Mouse (Mus musculus) liver, adult 2 months (tissue): ENCODE data around the gene Olfr220. TPM values are rescaled to one million over a fixed set of nuclear protein-coding genes. Genes with fewer than 3 reads are reported as not detected.

Experiments
- DNase-seq: peaks from one replicate; pipeline ENCODE4 v3.0.0-alpha.2; 2011; ENCODE audit warnings: low read depth, low spot score; ENCODE audit errors: extremely low read depth
- H3K27ac ChIP-seq: fragments of 200-500 bp; replicated peaks from 2 replicates; pipeline ENCODE4 v1.5.1; 2012; ENCODE audit warnings: low read depth, mild to moderate bottlenecking, control low read depth, inconsistent platforms, low read length; ENCODE audit not compliant: insufficient read depth
- H3K27me3 ChIP-seq: fragments of 200-500 bp; 2 replicates; pipeline ENCODE4 v1.6.1; 2012; ENCODE audit warnings: mild to moderate bottlenecking, moderate library complexity, low read length, inconsistent platforms; ENCODE audit not compliant: control insufficient read depth, insufficient read depth
- H3K36me3 ChIP-seq: fragments of 200-500 bp; 2 replicates; pipeline ENCODE4 v1.6.1; 2012; ENCODE audit warnings: low read length, inconsistent platforms; ENCODE audit not compliant: control insufficient read depth, insufficient read depth
- H3K4me1 ChIP-seq: fragments of 200-500 bp; 2 replicates; pipeline ENCODE4 v1.6.1; 2011; ENCODE audit warnings: low read length; ENCODE audit not compliant: control insufficient read depth, insufficient read depth
- H3K4me3 ChIP-seq: fragments of 200-500 bp; 2 replicates; pipeline ENCODE4 v1.5.1; 2011; ENCODE audit warnings: low read depth, mild to moderate bottlenecking, control low read depth, low read length, moderate library complexity; ENCODE audit not compliant: insufficient read depth
- H3K79me2 ChIP-seq: fragments of 200-500 bp; 2 replicates; pipeline ENCODE4 v1.6.1; 2012; ENCODE audit warnings: inconsistent platforms, mild to moderate bottlenecking, low read length, moderate library complexity; ENCODE audit not compliant: control insufficient read depth, insufficient read depth
- H3K9ac ChIP-seq: fragments of 200-500 bp; 2 replicates; pipeline ENCODE4 v1.6.1; 2012; ENCODE audit warnings: low read depth, mild to moderate bottlenecking, control low read depth, inconsistent platforms, low read length
- CTCF ChIP-seq: fragments of 200-500 bp; IDR thresholded peaks from 2 replicates; pipeline ENCODE4 v1.5.1; 2011; ENCODE audit warnings: low read depth, low read length, control low read depth
- POLR2A ChIP-seq: fragments of 200-500 bp; IDR thresholded peaks from 2 replicates; pipeline ENCODE4 v1.6.1; 2011; ENCODE audit warnings: low read length, control low read depth; ENCODE audit not compliant: insufficient read depth; ENCODE audit errors: extremely low read depth
- WGBS: fragments of 180-500 bp; shearing (Covaris S2); methylation state at CpG from one replicate; pipeline ENCODE4 v1.1.7; 2018; 5-methylcytosine and 5-hydroxymethylcytosine counted together
- polyA plus RNA-seq: library from polyadenylated mRNA; depleted of rRNA; stranded (reverse); fragments of >200 nt; gene quantifications from 2 replicates; pipeline ENCODE4 v1.2.3, GENCODE M21; 2012; rRNA removed
- total RNA-seq: library from RNA; depleted of rRNA; stranded (reverse); fragments of >200 nt; gene quantifications from 2 replicates; pipeline ENCODE4 v1.2.3, GENCODE M21; 2014; rRNA removed

Olfr220 gene
- total and polyA plus RNA-seq, 2 experiments = not detected

DNA sequence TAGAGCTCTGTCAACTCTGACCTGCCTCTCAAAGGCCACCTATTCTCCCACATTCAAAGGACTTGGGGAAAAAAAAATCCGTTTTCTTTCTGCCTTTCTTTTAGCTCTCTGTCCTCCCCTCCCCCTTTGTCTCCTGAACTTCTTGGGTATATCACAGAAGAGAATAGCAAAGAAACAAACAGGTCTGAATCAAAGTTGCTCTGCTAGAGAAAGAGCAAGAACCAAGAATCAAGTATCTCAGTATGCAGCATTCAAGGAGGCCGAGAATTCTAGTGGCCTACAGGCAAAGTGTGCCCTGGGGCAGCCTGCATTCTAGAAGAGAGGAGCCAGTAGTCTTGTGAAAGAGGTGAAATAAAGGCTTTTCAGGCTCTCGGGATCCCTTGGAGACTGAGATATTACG is 58.2 kb downstream of the Olfr220 start:
- H3K27me3 ChIP-seq = peaks cover 17% of the 10 kb centered on the region
- no peaks in the 10 kb centered on the region for H3K36me3 ChIP-seq
- 71% methylated on average over 4 of the region's 4 CpGs for WGBS
- DNase-seq = no peak
- H3K4me3 ChIP-seq = no peak overlapping the region
- no peak overlapping the region for H3K27ac ChIP-seq
- H3K9ac ChIP-seq = no peak overlapping the region
- no peaks in the 10 kb centered on the region for H3K79me2 ChIP-seq
- TF ChIP-seq POLR2A (no peak), CTCF (no peak)
- no peaks in the 10 kb centered on the region; the same call in 1 of the 2 replicates for H3K4me1 ChIP-seq

Other genes with a start within 250 kb of the Olfr220 start
- gene Olfr419, start 190.0 kb upstream of the Olfr220 start, total RNA-seq = not detected in 2 replicates
- gene Olfr419, start 190.0 kb upstream of the Olfr220 start, polyA plus RNA-seq = not detected in 2 replicates
- not detected in 2 replicates for gene Mptx1, start 111.6 kb upstream of the Olfr220 start, total RNA-seq
- not detected in 2 replicates for gene Mptx1, start 111.6 kb upstream of the Olfr220 start, polyA plus RNA-seq
- not detected in 2 replicates for gene Olfr417, start 77.0 kb upstream of the Olfr220 start, total RNA-seq
- gene Olfr417, start 77.0 kb upstream of the Olfr220 start, polyA plus RNA-seq = not detected in 2 replicates
- gene Olfr248, start 51.0 kb upstream of the Olfr220 start, total RNA-seq = not detected in 2 replicates
- not detected in 2 replicates for gene Olfr248, start 51.0 kb upstream of the Olfr220 start, polyA plus RNA-seq
- not detected in 2 replicates for gene Olfr414, start 18.0 kb upstream of the Olfr220 start, total RNA-seq
- gene Olfr414, start 18.0 kb upstream of the Olfr220 start, polyA plus RNA-seq = not detected in 2 replicates
- 0.13 and 0.18 TPM in 2 replicates for gene Fmn2, start 59.7 kb downstream of the Olfr220 start, total RNA-seq
- 0.02 TPM in 1 of 2 replicates, not detected in the other for gene Fmn2, start 59.7 kb downstream of the Olfr220 start, polyA plus RNA-seq